Mouse (Mus musculus): ENCODE data around the gene Gjb1.

DNA sequence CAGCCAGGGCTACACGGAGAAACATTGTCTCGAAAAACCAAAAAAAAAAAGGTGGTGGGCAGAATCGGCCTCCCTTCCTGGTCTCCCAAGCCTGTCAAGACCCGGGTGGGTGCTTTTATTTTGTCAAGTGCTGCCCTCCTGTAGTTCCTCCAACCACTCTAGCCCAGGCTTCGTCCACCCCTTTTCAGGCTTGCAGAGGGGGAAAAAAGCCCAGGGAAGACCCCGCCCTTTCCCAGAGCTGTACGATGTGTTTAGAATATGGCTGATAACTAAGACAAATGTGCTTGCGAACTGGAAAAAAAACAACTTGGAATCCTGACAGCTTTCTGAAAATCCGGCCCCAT lies 44.2 kb upstream of the Gjb1 start:
- TF ChIP-seq CTCF (IDR thresholded peaks at IDR 0.05; ENCODE audit: low read depth, low read length): no peak
- TF ChIP-seq POLR2A (IDR thresholded peaks at IDR 0.05; ENCODE audit: borderline replicate concordance, low read depth, low read length): no peak
